Mouse (Mus musculus) bone marrow macrophage, adult 2 months (primary cell): ENCODE measurements around the gene Adgrf5. TPM values are rescaled to one million over a fixed set of nuclear protein-coding genes. Genes with fewer than 3 reads are reported as not detected.
"Not testable (repeated sequence)": the region's sequence is repeated elsewhere in the genome, so short reads cannot be mapped to it uniquely, and the experiment has no call there.

ENCODE experiments used
- H3K27ac ChIP-seq: 2 replicates; pipeline ENCODE4 v1.5.1; 2012; ENCODE audit warnings: low read depth, low read length; ENCODE audit not compliant: insufficient read depth
- H3K4me1 ChIP-seq: 2 replicates; pipeline ENCODE4 v1.6.1; 2012; ENCODE audit warnings: low read length; ENCODE audit not compliant: control insufficient read depth, insufficient read depth
- H3K4me3 ChIP-seq: 2 replicates; pipeline ENCODE4 v1.5.1; 2012; ENCODE audit warnings: mild to moderate bottlenecking, low read length, moderate library complexity; ENCODE audit not compliant: insufficient read depth
- CTCF ChIP-seq: IDR thresholded peaks from 2 replicates; pipeline ENCODE4 v1.5.1; 2012; ENCODE audit warnings: low read depth, mild to moderate bottlenecking, low read length, moderate library complexity
- POLR2A ChIP-seq: IDR thresholded peaks from 2 replicates; pipeline ENCODE4 v1.6.1; 2012; ENCODE audit warnings: mild to moderate bottlenecking, low read depth, low read length, borderline replicate concordance
- polyA plus RNA-seq: library from polyadenylated mRNA; stranded (reverse); fragments of >200 nt; gene quantifications from 2 replicates; pipeline ENCODE4 v1.2.4, GENCODE M21; 2012; ENCODE audit not compliant: missing spikeins, insufficient read depth, insufficient read length

Adgrf5 gene
- polyA plus RNA-seq, 1 experiment = 0.31 TPM

DNA sequence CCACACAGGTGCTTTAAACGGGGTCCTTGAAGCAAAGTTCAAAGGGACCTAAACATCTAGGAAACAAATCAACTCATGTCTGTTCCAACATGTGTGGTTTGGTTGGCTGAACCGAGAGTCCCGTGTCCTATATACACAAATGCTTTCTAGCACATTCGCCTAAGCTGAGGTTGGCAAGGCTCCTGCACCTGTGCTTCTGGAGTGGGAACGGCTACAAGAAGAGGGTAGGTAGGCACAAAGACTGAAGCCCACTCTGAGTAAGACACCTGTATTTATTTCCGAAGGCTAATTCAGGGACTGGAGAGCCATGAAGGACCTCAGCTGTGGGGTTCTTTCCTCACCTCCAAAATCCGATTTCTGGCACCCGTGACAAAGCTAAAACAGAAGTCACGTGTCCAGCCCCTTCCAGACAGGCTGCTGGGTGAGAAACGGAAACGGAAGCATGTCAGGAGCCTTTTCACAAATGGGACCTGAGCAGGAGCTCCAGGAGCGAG lies 99.5 kb downstream of the Adgrf5 start:
- no peak for TF ChIP-seq CTCF
- TF ChIP-seq POLR2A = no peak
- no peak overlapping the region for H3K27ac ChIP-seq
- no peaks in the 10 kb centered on the region for H3K4me1 ChIP-seq
- no peak overlapping the region for H3K4me3 ChIP-seq

- TF ChIP-seq POLR2A (no peak), CTCF (peak; percentile 79)
- no peaks in the 10 kb centered on the region for H3K4me1 ChIP-seq
- no peak overlapping the region for H3K27ac ChIP-seq
- no peak overlapping the region for H3K4me3 ChIP-seq
These were observed 100.3 kb downstream of the Adgrf5 start for GRCm38 (mm10) chr17:43460245-43461181.

GRCm38 (mm10) chr17:43470039-43470438 lies 109.8 kb downstream of the Adgrf5 start:
- H3K4me1 ChIP-seq = peaks cover 2% of the 10 kb centered on the region; the same call in 1 of the 2 replicates
- H3K27ac ChIP-seq = no peak overlapping the region
- no peak overlapping the region for H3K4me3 ChIP-seq
- no peak for TF ChIP-seq POLR2A
- TF ChIP-seq CTCF = no peak

DNA sequence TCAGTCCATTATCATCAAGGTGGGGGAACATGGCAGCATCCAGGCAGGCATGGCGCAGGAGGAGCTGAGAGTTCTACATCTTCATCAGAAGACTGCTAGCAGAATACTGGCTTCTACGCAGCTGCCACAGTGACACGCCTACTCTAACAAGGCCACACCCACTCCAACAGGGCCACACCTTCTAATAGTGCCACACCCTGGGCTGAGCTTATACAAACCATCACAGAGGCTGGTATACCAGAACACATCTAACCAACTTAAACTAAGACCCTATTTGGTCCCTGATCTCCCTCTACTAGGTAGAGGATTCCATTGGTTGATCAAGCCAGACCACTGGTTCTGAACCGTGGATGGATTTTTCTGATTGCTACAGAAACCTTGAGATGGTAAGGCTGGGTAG lies 112.3 kb downstream of the Adgrf5 start:
- no peak overlapping the region for H3K27ac ChIP-seq
- TF ChIP-seq POLR2A = no peak
- no peak for TF ChIP-seq CTCF
- no peak overlapping the region for H3K4me3 ChIP-seq
- peaks cover 2% of the 10 kb centered on the region; the same call in 1 of the 2 replicates for H3K4me1 ChIP-seq

DNA sequence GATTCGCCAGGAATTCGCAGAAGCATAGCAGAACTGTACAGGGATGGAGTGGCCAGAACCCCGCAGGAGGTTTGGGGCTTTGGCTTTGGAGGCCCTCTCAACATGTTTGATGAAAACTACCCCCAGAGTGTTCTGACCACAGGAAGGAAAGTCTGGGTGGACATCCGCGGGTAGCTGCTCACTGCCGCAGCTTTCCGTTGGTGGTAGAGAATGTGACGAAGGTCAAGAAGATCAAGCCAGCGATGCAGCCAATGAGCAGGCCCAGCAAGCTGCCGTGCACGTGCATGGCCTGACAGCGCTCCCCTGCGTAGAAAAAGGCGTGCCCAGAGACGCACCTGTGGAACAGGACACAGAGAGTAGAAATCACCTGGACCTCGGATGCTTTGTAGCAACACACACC lies 114.5 kb downstream of the Adgrf5 start:
- no peaks in the 10 kb centered on the region; the same call in 1 of the 2 replicates for H3K4me1 ChIP-seq
- H3K27ac ChIP-seq = no peak overlapping the region
- H3K4me3 ChIP-seq = no peak overlapping the region
- TF ChIP-seq POLR2A (no peak), CTCF (no peak)

DNA sequence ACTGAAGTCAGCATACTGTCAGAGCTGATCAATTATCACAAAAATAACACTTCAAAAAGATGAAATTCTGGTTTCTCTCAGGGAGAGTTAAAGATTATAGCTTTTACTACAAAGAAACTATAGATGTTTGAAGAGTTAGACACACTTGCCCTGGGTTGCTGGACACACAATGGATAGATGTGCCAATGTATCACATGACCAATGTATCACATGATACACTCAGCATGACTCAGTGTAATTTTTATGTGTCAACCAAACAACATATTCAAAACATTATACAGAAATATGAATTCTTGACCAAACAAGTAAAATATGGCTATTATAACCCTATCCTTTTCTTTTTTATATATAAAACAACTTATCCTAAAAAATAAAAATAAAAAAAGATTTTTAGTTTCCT lies 117.4 kb downstream of the Adgrf5 start:
- Histone ChIP-seq H3K27ac (no peak overlapping the region), H3K4me1 (no peaks in the 10 kb centered on the region), H3K4me3 (no peak overlapping the region)
- TF ChIP-seq POLR2A (no peak), CTCF (no peak)

GRCm38 (mm10) chr17:43485982-43486381 lies 125.7 kb downstream of the Adgrf5 start:
- Histone ChIP-seq H3K4me3 (no peak overlapping the region), H3K4me1 (no peaks in the 10 kb centered on the region), H3K27ac (no peak overlapping the region)
- no peak for TF ChIP-seq POLR2A
- TF ChIP-seq CTCF = no peak

DNA sequence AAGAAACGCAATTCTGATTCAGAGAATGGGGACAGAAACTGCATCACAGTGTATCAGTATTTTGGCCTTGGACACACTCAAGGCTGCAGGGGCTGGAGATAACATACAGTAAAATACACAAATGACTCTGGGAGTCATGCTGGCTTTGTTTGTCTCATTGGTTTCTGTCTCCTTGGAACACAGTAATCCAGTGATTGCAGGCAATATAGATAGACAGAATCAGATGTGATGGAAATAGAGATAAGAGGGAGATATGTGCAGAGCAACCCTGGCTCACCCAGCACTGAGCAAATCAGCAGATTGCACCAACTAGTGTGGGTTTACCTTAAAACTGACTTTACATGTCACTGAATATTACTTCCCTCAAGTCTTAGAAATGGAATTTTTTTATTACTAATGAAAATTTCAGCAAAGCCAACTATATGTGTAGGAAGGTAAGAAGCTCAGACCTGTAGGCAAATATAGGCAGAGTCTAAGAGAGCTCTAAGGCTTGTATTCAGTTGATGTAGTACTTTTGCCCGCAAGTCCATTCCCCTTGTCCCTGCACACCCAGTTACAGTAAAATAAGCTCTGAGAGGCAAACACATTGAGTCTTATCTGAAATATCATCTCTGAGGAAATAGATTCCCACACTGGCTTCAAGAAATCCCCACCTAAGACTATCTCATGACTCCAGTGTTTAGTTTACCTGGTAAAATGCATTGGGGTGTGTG lies 128.3 kb downstream of the Adgrf5 start:
- Histone ChIP-seq H3K4me1 (no peaks in the 10 kb centered on the region), H3K27ac (no peak overlapping the region), H3K4me3 (no peak overlapping the region)
- TF ChIP-seq CTCF (no peak), POLR2A (no peak)

GRCm38 (mm10) chr17:43490371-43490770 lies 130.1 kb downstream of the Adgrf5 start:
- H3K4me3 ChIP-seq, H3K27ac ChIP-seq, H3K4me1 ChIP-seq: not testable (repeated sequence)

- TF ChIP-seq CTCF = no peak
- TF ChIP-seq POLR2A = no peak
- Histone ChIP-seq H3K4me1 (no peaks in the 10 kb centered on the region), H3K4me3 (no peak overlapping the region), H3K27ac (no peak overlapping the region)
These were observed 135.3 kb downstream of the Adgrf5 start for GRCm38 (mm10) chr17:43495502-43495901.
